In the genomic region with DNA sequence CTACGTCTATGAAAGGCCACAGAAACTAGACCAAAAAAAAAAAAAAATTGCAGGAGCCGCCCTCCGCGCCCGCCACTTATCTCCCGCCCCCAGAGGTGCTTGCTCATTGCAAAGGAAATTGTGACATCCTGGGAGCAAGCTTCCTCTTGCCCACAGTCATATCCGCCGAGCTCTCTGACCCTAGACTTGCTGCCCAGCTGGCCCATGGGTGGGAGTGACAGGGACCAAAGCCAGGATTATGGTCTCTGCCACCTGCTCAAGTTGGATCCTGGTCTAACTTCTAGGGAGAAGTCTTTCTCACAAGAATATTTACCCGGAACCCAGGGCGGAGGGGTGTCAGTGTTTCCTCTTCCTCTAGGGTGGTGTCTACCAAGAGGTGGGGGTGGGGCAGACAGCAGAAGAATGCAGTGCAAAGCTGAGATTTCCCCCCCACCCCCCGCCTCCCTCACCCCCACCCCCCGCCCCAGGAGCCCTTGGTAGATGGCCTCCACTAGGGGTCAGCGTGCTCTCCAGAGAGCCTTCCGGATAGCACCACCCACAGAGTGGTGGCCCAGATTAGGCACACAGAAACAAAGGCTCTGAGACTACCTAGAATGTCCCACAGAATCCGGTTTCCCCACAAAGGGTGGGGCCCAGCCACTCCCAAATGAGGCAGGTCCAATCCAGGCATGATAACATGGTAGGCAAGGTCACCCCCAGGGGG, we compare ENCODE assay signal across 9 mouse cellular contexts. TPM values are rescaled to one million over a fixed set of nuclear protein-coding genes. Genes with fewer than 3 reads are reported as not detected.
A peak's percentile ranks its signal among the peaks of the same experiment; 100 is the strongest.
DNase-seq lines count a peak whose midpoint lies in the region; ATAC-seq lines count a peak whose summit lies in the region.
"Had no signal": no experiment of that assay in that cellular context is flagged by ENCODE, and none has a peak within 500 bp of the region (broad histone marks: within the 10 kb centered on the region; RNA-seq: fewer than 3 reads in every experiment).

No protein-coding gene starts in this region.

- H3K4me2 ChIP-seq in liver, embryonic 13.5 days, result peak overlapping the region; percentile 84
- H3K4me2 ChIP-seq in forebrain, embryonic 14.5 days (ENCODE audit: low read length), result no peak overlapping the region
- H3K4me2 ChIP-seq: midbrain, embryonic 12.5 days had no signal

- peak overlapping the region; percentile 73 for H3K9ac ChIP-seq in liver, embryonic 13.5 days
- H3K9ac ChIP-seq in forebrain, embryonic 14.5 days (ENCODE audit: low read length), result no peak overlapping the region
- H3K9ac ChIP-seq: midbrain, embryonic 12.5 days had no signal

- 5% methylated on average over 15 of the region's 15 CpGs for WGBS in liver, embryonic 13.5 days (ENCODE audit: insufficient replicate concordance)
- 54% methylated on average over 15 of the region's 15 CpGs for WGBS in forebrain, embryonic 14.5 days

- peaks cover 92% of the 10 kb centered on the region for H3K4me1 ChIP-seq in liver, embryonic 13.5 days (replicated peaks)
- no peaks in the 10 kb centered on the region for H3K4me1 ChIP-seq in forebrain, embryonic 14.5 days (ENCODE audit: control insufficient read depth, insufficient read depth, low read length)

- peak; percentile 41 for DNase-seq in urinary bladder, postnatal 25 days (ENCODE audit: low spot score)
- no peak for DNase-seq in urinary bladder, postnatal 10 days (ENCODE audit: low spot score)
- DNase-seq in c-Kit-positive CD71-positive TER-119-negative erythroid progenitor cells, embryonic 14.5 days (ENCODE audit: low read depth), result peak; percentile 83
- DNase-seq in heart, postnatal 36 days, result peak; percentile 60 to 73
- peak; percentile 84 for DNase-seq in liver, embryonic 13.5 days
- DNase-seq in skeletal muscle tissue, adult 2 months (ENCODE audit: low read depth, low spot score), result peak; percentile 56
- DNase-seq in forebrain, embryonic 14.5 days (ENCODE audit: low spot score), result no peak
- DNase-seq in layer of hippocampus, adult 8-10 months (ENCODE audit: low spot score in 2 of 2), result no peak

- peak overlapping the region; percentile 54 for H3K4me3 ChIP-seq in liver, embryonic 13.5 days (replicated peaks)
- no peak overlapping the region for H3K4me3 ChIP-seq in forebrain, embryonic 14.5 days (ENCODE audit: low read depth, low read length)
- H3K4me3 ChIP-seq: midbrain, embryonic 12.5 days had no signal

- intact Hi-C loops in heart, postnatal 36 days (cut with DNase I), result no loop called here

- H3K9me3 ChIP-seq in liver, embryonic 13.5 days (replicated peaks), result no peaks in the 10 kb centered on the region
- no peaks in the 10 kb centered on the region for H3K9me3 ChIP-seq in forebrain, embryonic 14.5 days (replicated peaks; ENCODE audit: control insufficient read depth, low read length)
- H3K9me3 ChIP-seq: midbrain, embryonic 12.5 days had no signal

- H3K36me3 ChIP-seq in liver, embryonic 13.5 days, result 0 out of 2 replicates have a peak, but pooled peaks cover 2% of the 10 kb centered on the region
- H3K36me3 ChIP-seq in forebrain, embryonic 14.5 days (ENCODE audit: control insufficient read depth, insufficient read depth, low read length), result no peaks in the 10 kb centered on the region
- H3K36me3 ChIP-seq: midbrain, embryonic 12.5 days had no signal

- H3K27me3 ChIP-seq in liver, embryonic 13.5 days, result no peaks in the 10 kb centered on the region
- H3K27me3 ChIP-seq in forebrain, embryonic 14.5 days (replicated peaks; ENCODE audit: control insufficient read depth, insufficient read depth, low read length), result no peaks in the 10 kb centered on the region
- H3K27me3 ChIP-seq: midbrain, embryonic 12.5 days had no signal

- H3K27ac ChIP-seq in liver, embryonic 13.5 days, result peak overlapping the region; percentile 97
- H3K27ac ChIP-seq in forebrain, embryonic 14.5 days (ENCODE audit: low read depth, low read length), result no peak overlapping the region
- H3K27ac ChIP-seq: midbrain, embryonic 12.5 days had no signal

- peak; percentile 72 for ATAC-seq in liver, embryonic 13.5 days (ENCODE audit: low read depth)
- no peak for ATAC-seq in forebrain, embryonic 14.5 days

RNA-seq across cellular contexts. Expression of gene Rhbdf2, which starts 10.9 kb away (rescaled TPM):
- 10 to 100 TPM; 10.3 to 15.3 TPM for total RNA-seq in heart, postnatal 36 days (2021)
- polyA plus RNA-seq in liver, embryonic 13.5 days (2015; fragmentation: Nextera tagmentation; extraction: Ambion mirVana), result 5.8 and 6.6 TPM in 2 replicates
- 0.61 TPM in 2 replicates for polyA plus RNA-seq in forebrain, embryonic 14.5 days (2014; fragmentation: Nextera tagmentation; extraction: Ambion mirVana)
- total RNA-seq in layer of hippocampus, adult 8-10 months (2022), result 1 to 10 TPM; 1.1 to 2.5 (median 1.8) TPM

RNA-seq across cellular contexts. Expression of gene Aanat, which starts 29.7 kb away (rescaled TPM):
- not detected for total RNA-seq in heart, postnatal 36 days (2021)
- not detected in 2 replicates for polyA plus RNA-seq in liver, embryonic 13.5 days (2015; fragmentation: Nextera tagmentation; extraction: Ambion mirVana)
- 0.36 TPM in 1 of 2 replicates, not detected in the other for polyA plus RNA-seq in forebrain, embryonic 14.5 days (2014; fragmentation: Nextera tagmentation; extraction: Ambion mirVana)
- 1 to 10 TPM in 3 of 4 experiments, under 1 TPM in 1; 0.57 to 3.9 (median 1.4) TPM for total RNA-seq in layer of hippocampus, adult 8-10 months (2022)

RNA-seq across cellular contexts. Expression of gene Ube2o, which starts 34.6 kb away (rescaled TPM):
- total RNA-seq in heart, postnatal 36 days (2021), result 10 to 100 TPM; 28.5 to 29.7 TPM
- 17.5 and 22.1 TPM in 2 replicates for polyA plus RNA-seq in liver, embryonic 13.5 days (2015; fragmentation: Nextera tagmentation; extraction: Ambion mirVana)
- polyA plus RNA-seq in forebrain, embryonic 14.5 days (2014; fragmentation: Nextera tagmentation; extraction: Ambion mirVana), result 16.7 and 20.7 TPM in 2 replicates
- 100 to 1,000 TPM in 1 of 4 experiments, 10 to 100 TPM in 3; 96.8 to 110 (median 98.8) TPM for total RNA-seq in layer of hippocampus, adult 8-10 months (2022)

RNA-seq across cellular contexts. Expression of gene Prcd, which starts 37.4 kb away (rescaled TPM):
- total RNA-seq in heart, postnatal 36 days (2021), result 1 to 10 TPM in 1 of 2 experiments, under 1 TPM in 1; 0.97 to 1.8 TPM
- 0.31 and 0.33 TPM in 2 replicates for polyA plus RNA-seq in liver, embryonic 13.5 days (2015; fragmentation: Nextera tagmentation; extraction: Ambion mirVana)
- polyA plus RNA-seq in forebrain, embryonic 14.5 days (2014; fragmentation: Nextera tagmentation; extraction: Ambion mirVana), result 1.4 and 1.7 TPM in 2 replicates
- 1 to 10 TPM; 4.8 to 8.5 (median 5.8) TPM for total RNA-seq in layer of hippocampus, adult 8-10 months (2022)

RNA-seq across cellular contexts. Expression of gene Cygb, which starts 38.2 kb away (rescaled TPM):
- total RNA-seq in heart, postnatal 36 days (2021), result 10 to 100 TPM; 39.8 to 50.8 TPM
- polyA plus RNA-seq in liver, embryonic 13.5 days (2015; fragmentation: Nextera tagmentation; extraction: Ambion mirVana), result 0.60 and 0.70 TPM in 2 replicates
- 14.7 and 15.4 TPM in 2 replicates for polyA plus RNA-seq in forebrain, embryonic 14.5 days (2014; fragmentation: Nextera tagmentation; extraction: Ambion mirVana)
- 10 to 100 TPM; 57.2 to 76.1 (median 63.0) TPM for total RNA-seq in layer of hippocampus, adult 8-10 months (2022)

Comparison
In these comparisons a context has a peak if more than half of its experiments do, and no peak if none do; other contexts are left out.
1. DNase-seq: peak in urinary bladder, postnatal 25 days (single experiment), c-Kit-positive CD71-positive TER-119-negative erythroid progenitor cells, embryonic 14.5 days (single experiment), heart, postnatal 36 days (2 of 2), liver, embryonic 13.5 days (single experiment) and skeletal muscle tissue, adult 2 months (single experiment); none in urinary bladder, postnatal 10 days (single experiment), forebrain, embryonic 14.5 days (single experiment) and layer of hippocampus, adult 8-10 months (0 of 2).